Mouse (Mus musculus): ENCODE results near the gene Fkbp11. TPM values are rescaled to one million over a fixed set of nuclear protein-coding genes. Genes with fewer than 3 reads are reported as not detected.
A peak's percentile ranks its signal among the peaks of the same experiment; 100 is the strongest.

The Fkbp11 gene
- polyA plus RNA-seq, 2 experiments = 70.1 to 123 TPM

DNA sequence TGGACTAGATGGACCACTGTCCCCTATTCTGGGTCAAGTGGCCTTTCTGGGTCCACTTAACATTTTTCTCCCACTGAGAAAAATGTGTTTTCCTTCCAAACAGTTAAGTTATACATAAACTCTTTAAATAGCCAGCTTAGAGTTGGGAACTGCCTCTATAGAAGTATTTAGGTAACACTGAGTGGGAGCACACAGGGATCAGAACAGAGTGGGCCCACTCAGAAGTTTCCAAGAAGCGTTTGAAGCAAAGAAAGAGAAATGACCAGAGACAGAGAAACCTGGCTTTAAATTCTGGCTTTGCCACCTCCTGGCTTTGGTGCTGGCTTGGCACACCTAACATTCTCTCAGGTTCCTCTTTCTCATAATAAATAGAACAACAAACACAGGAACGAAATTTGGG lies 38.3 kb downstream of the Fkbp11 start:
- DNase-seq (ENCODE audit: low read depth in 3 of 3, low spot score in 3 of 3) (no peak), ATAC-seq (ENCODE audit: insufficient read depth) (no peak)
- Histone ChIP-seq H3K4me3 (ENCODE audit: insufficient read depth in 1 of 2, low read depth in 2 of 2, low read length in 2 of 2) (no peak overlapping the region), H3K9me3 (ENCODE audit: control insufficient read depth, low read length) (no peaks in the 10 kb centered on the region), H3K4me1 (replicated peaks; ENCODE audit: control insufficient read depth in 2 of 2, insufficient read depth in 2 of 2, low read length in 1 of 2) (no peaks in the 10 kb centered on the region; a peak in 1 of 4 replicates), H3K27ac (no peak overlapping the region), H3K27me3 (ENCODE audit: control insufficient read depth, insufficient read depth, low read length) (no peaks in the 10 kb centered on the region), H3K4me2 (ENCODE audit: low read depth) (no peak overlapping the region), H3K9ac (replicated peaks) (no peak overlapping the region), H3K36me3 (replicated peaks; ENCODE audit: control insufficient read depth, insufficient read depth, low read depth) (no peaks in the 10 kb centered on the region)
- TF ChIP-seq CTCF (IDR thresholded peaks at IDR 0.05; ENCODE audit: low read depth) (no peak), EP300 (IDR thresholded peaks at IDR 0.05; ENCODE audit: low read depth) (no peak)
- WGBS (ENCODE audit: insufficient replicate concordance) = 59% methylated on average over 2 of the region's 2 CpGs

DNA sequence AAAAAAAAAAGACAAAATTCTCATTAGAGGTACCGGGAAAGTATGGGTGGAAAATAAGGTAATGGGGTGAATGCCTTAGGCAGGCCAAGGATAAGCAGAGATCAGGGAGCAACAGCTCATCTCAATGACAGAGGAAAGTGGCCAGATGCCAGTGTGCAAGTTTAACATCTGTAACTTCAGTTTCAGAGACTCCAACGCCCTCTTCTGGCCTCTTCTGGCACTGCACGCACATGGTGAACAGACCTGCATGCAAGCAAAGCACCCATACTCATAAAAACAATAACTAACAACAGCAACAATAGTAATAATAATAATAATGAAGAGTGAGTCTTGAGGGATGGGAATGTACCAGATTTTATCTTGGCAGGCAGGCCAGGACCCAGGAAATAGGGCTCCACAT lies 42.1 kb downstream of the Fkbp11 start:
- no peak overlapping the region for H3K4me3 ChIP-seq (ENCODE audit: insufficient read depth in 1 of 2, low read depth in 2 of 2, low read length in 2 of 2)
- H3K4me2 ChIP-seq (ENCODE audit: low read depth) = no peak overlapping the region
- TF ChIP-seq EP300 (IDR thresholded peaks at IDR 0.05; ENCODE audit: low read depth) = no peak
- peak; percentile 35 for TF ChIP-seq CTCF (IDR thresholded peaks at IDR 0.05; ENCODE audit: low read depth)
- no peaks in the 10 kb centered on the region for H3K4me1 ChIP-seq (replicated peaks; ENCODE audit: control insufficient read depth in 2 of 2, insufficient read depth in 2 of 2, low read length in 1 of 2)
- no peaks in the 10 kb centered on the region for H3K36me3 ChIP-seq (replicated peaks; ENCODE audit: control insufficient read depth, insufficient read depth, low read depth)
- DNase-seq (ENCODE audit: low read depth in 3 of 3, low spot score in 3 of 3) (no peak), ATAC-seq (ENCODE audit: insufficient read depth) (no peak)
- no peaks in the 10 kb centered on the region for H3K9me3 ChIP-seq (ENCODE audit: control insufficient read depth, low read length)
- no peak overlapping the region for H3K9ac ChIP-seq (replicated peaks)
- H3K27ac ChIP-seq = no peak overlapping the region
- no peaks in the 10 kb centered on the region; the same call in 1 of the 2 replicates for H3K27me3 ChIP-seq (ENCODE audit: control insufficient read depth, insufficient read depth, low read length)
- WGBS (ENCODE audit: insufficient replicate concordance) = 59% methylated on average over 3 of the region's 3 CpGs

DNA sequence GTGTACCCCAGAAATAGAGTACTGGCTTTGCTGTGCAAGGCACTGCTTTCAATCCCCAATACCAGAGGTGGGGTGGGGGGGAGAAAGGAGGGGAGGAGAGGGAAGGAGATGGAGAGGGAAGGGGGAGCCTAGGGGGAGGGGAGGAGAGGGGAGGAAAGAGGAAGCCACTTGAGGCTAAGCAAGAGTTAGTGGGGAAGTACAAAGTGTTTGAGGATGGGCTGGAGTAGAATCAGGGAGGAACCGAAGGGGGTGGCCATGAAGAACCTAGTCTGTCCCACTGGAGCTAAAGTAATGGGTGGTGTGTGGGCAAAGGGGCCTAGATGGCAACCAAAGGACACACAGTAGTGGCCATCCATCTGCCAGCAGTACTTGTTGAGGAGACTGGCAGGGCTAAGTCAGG lies 44.3 kb downstream of the Fkbp11 start:
- no peaks in the 10 kb centered on the region for H3K9me3 ChIP-seq (ENCODE audit: control insufficient read depth, low read length)
- no peak for ATAC-seq (ENCODE audit: insufficient read depth)
- 14% methylated on average over 1 of the region's 1 CpGs for WGBS (ENCODE audit: insufficient replicate concordance)
- H3K4me1 ChIP-seq (replicated peaks; ENCODE audit: control insufficient read depth in 2 of 2, insufficient read depth in 2 of 2, low read length in 1 of 2) = no peaks in the 10 kb centered on the region
- no peak overlapping the region for H3K4me2 ChIP-seq (ENCODE audit: low read depth)
- no peak overlapping the region for H3K9ac ChIP-seq (replicated peaks)
- peaks cover 3% of the 10 kb centered on the region for H3K27me3 ChIP-seq (ENCODE audit: control insufficient read depth, insufficient read depth, low read length)
- TF ChIP-seq CTCF (IDR thresholded peaks at IDR 0.05; ENCODE audit: low read depth) (no peak), EP300 (IDR thresholded peaks at IDR 0.05; ENCODE audit: low read depth) (no peak)
- H3K36me3 ChIP-seq (replicated peaks; ENCODE audit: control insufficient read depth, insufficient read depth, low read depth) = no peaks in the 10 kb centered on the region
- no peak overlapping the region for H3K4me3 ChIP-seq (ENCODE audit: insufficient read depth in 1 of 2, low read depth in 2 of 2, low read length in 2 of 2)
- H3K27ac ChIP-seq = no peak overlapping the region
- no peak for DNase-seq (ENCODE audit: low read depth in 3 of 3, low spot score in 3 of 3)

GRCm38 (mm10) chr15:98683177-98683576 lies 44.8 kb downstream of the Fkbp11 start:
- DNase-seq (ENCODE audit: low read depth in 3 of 3, low spot score in 3 of 3) (no peak), ATAC-seq (ENCODE audit: insufficient read depth) (no peak)
- no peaks in the 10 kb centered on the region for H3K36me3 ChIP-seq (replicated peaks; ENCODE audit: control insufficient read depth, insufficient read depth, low read depth)
- 40% methylated on average over 10 of the region's 10 CpGs for WGBS (ENCODE audit: insufficient replicate concordance)
- H3K27me3 ChIP-seq (ENCODE audit: control insufficient read depth, insufficient read depth, low read length) = peaks cover 8% of the 10 kb centered on the region
- no peak overlapping the region for H3K9ac ChIP-seq (replicated peaks)
- TF ChIP-seq CTCF (IDR thresholded peaks at IDR 0.05; ENCODE audit: low read depth) (no peak), EP300 (IDR thresholded peaks at IDR 0.05; ENCODE audit: low read depth) (no peak)
- H3K9me3 ChIP-seq (ENCODE audit: control insufficient read depth, low read length) = no peaks in the 10 kb centered on the region
- H3K4me1 ChIP-seq (replicated peaks; ENCODE audit: control insufficient read depth in 2 of 2, insufficient read depth in 2 of 2, low read length in 1 of 2) = no peaks in the 10 kb centered on the region
- no peak overlapping the region for H3K27ac ChIP-seq
- no peak overlapping the region for H3K4me3 ChIP-seq (ENCODE audit: insufficient read depth in 1 of 2, low read depth in 2 of 2, low read length in 2 of 2)
- H3K4me2 ChIP-seq (ENCODE audit: low read depth) = no peak overlapping the region

- no peak overlapping the region for H3K4me2 ChIP-seq (ENCODE audit: low read depth)
- H3K36me3 ChIP-seq (replicated peaks; ENCODE audit: control insufficient read depth, insufficient read depth, low read depth) = no peaks in the 10 kb centered on the region
- TF ChIP-seq EP300 (IDR thresholded peaks at IDR 0.05; ENCODE audit: low read depth) = no peak
- TF ChIP-seq CTCF (IDR thresholded peaks at IDR 0.05; ENCODE audit: low read depth) = no peak
- no peak for ATAC-seq (ENCODE audit: insufficient read depth)
- H3K27me3 ChIP-seq (ENCODE audit: control insufficient read depth, insufficient read depth, low read length) = peaks cover 17% of the 10 kb centered on the region
- no peak overlapping the region for H3K9ac ChIP-seq (replicated peaks)
- WGBS (ENCODE audit: insufficient replicate concordance) = 42% methylated on average over 7 of the region's 7 CpGs
- no peak overlapping the region for H3K27ac ChIP-seq
- H3K4me3 ChIP-seq (ENCODE audit: insufficient read depth in 1 of 2, low read depth in 2 of 2, low read length in 2 of 2) = no peak overlapping the region
- no peak for DNase-seq (ENCODE audit: low read depth in 3 of 3, low spot score in 3 of 3)
- 0 out of 4 replicates have a peak, but pooled peaks cover 0 to 4% of the 10 kb centered on the region in 2 experiments for H3K4me1 ChIP-seq (replicated peaks; ENCODE audit: control insufficient read depth in 2 of 2, insufficient read depth in 2 of 2, low read length in 1 of 2)
- no peaks in the 10 kb centered on the region for H3K9me3 ChIP-seq (ENCODE audit: control insufficient read depth, low read length)
Measured at GRCm38 (mm10) chr15:98681633-98682032, 46.4 kb downstream of the Fkbp11 start.
